ENCODE assay signal across 8 mouse cellular contexts in the genomic region with DNA sequence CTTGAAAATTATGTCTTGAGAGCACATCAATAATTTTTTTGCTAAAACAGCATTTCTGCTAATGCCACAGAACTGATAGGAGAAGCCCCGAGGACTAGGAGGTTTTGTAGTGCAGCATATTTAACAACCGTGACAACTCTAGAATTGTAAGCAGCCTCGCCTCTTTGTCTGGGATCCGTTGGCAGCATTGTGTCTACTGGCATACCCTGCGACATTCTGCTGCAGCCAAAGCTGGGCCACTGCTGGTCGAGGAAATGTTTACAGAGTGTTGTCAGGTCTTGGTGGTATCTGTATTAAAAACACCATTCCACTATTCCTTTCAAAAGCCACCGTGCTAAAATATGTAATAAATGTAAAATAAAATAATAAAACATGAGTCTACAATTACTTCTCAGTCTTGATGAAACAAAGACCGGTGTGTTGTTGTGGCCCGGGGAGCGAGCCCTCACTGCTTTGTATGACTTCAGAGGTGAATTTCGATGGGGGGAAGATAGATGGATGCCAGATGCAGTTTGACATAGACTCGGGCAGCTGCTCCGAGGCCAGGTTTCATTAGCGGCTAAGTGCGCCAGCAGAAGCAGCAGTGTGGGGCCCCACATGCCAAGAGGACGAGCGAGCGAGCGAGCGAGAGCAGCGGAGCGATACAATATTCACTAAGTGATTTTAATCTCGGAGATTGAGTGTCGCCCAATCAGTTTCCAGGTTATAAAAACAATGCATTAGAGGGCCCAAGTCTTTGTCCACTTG.
A peak's percentile ranks its signal among the peaks of the same experiment; 100 is the strongest.
DNase-seq lines count a peak whose midpoint lies in the region; ATAC-seq and TF ChIP-seq lines count a peak whose summit lies in the region.

No protein-coding gene starts in this region.

- peak overlapping the region; percentile 37 for H3K4me2 ChIP-seq in hindbrain, embryonic 12.5 days (replicated peaks)
- peak overlapping the region; percentile 50 for H3K4me2 ChIP-seq in lung, embryonic 16.5 days (ENCODE audit: low read depth, low read length)
- H3K4me2 ChIP-seq in stomach, embryonic 16.5 days (ENCODE audit: low read depth, low read length) = peak overlapping the region; percentile 49

- H3K9ac ChIP-seq in heart, adult 2 months (ENCODE audit: low read depth, low read length) = no peak overlapping the region
- H3K9ac ChIP-seq in hindbrain, embryonic 12.5 days = peak overlapping the region; percentile 28
- no peak overlapping the region for H3K9ac ChIP-seq in lung, embryonic 16.5 days (ENCODE audit: low read length)
- peak overlapping the region; percentile 53 for H3K9ac ChIP-seq in stomach, embryonic 16.5 days (ENCODE audit: low read length)

- TF ChIP-seq POLR2A in heart, adult 2 months (IDR thresholded peaks at IDR 0.05; ENCODE audit: insufficient read depth, low read depth, low read length) = no peak

- H3K9me3 ChIP-seq in embryonic facial prominence, embryonic 10.5 days = no peaks in the 10 kb centered on the region
- no peaks in the 10 kb centered on the region for H3K9me3 ChIP-seq in hindbrain, embryonic 12.5 days (replicated peaks)
- no peaks in the 10 kb centered on the region for H3K9me3 ChIP-seq in lung, embryonic 16.5 days (ENCODE audit: control insufficient read depth, low read length)
- no peaks in the 10 kb centered on the region for H3K9me3 ChIP-seq in stomach, embryonic 16.5 days (replicated peaks; ENCODE audit: control insufficient read depth, low read length)

- no peak for TF ChIP-seq CTCF in heart, adult 2 months (IDR thresholded peaks at IDR 0.05)

- intact Hi-C loops in heart, adult 2 months (cut with DNase I) = no loop called here

- no peaks in the 10 kb centered on the region for H3K27me3 ChIP-seq in heart, adult 2 months (ENCODE audit: control insufficient read depth, insufficient read depth, low read length)
- no peaks in the 10 kb centered on the region for H3K27me3 ChIP-seq in embryonic facial prominence, embryonic 10.5 days (replicated peaks; ENCODE audit: low read depth, poor library complexity, severe bottlenecking)
- H3K27me3 ChIP-seq in hindbrain, embryonic 12.5 days = no peaks in the 10 kb centered on the region
- H3K27me3 ChIP-seq in lung, embryonic 16.5 days (ENCODE audit: control insufficient read depth, insufficient read depth, low read depth, low read length) = no peaks in the 10 kb centered on the region
- H3K27me3 ChIP-seq in stomach, embryonic 16.5 days (ENCODE audit: control insufficient read depth, insufficient read depth, low read length) = no peaks in the 10 kb centered on the region

- H3K36me3 ChIP-seq in heart, adult 2 months (ENCODE audit: control insufficient read depth, insufficient read depth, low read length) = no peaks in the 10 kb centered on the region
- H3K36me3 ChIP-seq in embryonic facial prominence, embryonic 10.5 days (replicated peaks) = no peaks in the 10 kb centered on the region
- no peaks in the 10 kb centered on the region for H3K36me3 ChIP-seq in hindbrain, embryonic 12.5 days
- no peaks in the 10 kb centered on the region for H3K36me3 ChIP-seq in lung, embryonic 16.5 days (ENCODE audit: control insufficient read depth, insufficient read depth, low read length)
- H3K36me3 ChIP-seq in stomach, embryonic 16.5 days (ENCODE audit: control insufficient read depth, insufficient read depth, low read length) = no peaks in the 10 kb centered on the region

- peak; percentile 18 to 27 for DNase-seq in heart, adult 2 months
- no peak for DNase-seq in heart, adult 11 months
- DNase-seq in embryonic facial prominence, embryonic 10.5 days (ENCODE audit: low spot score) = peak; percentile 72
- no peak for DNase-seq in B cell, adult 2 months

- 55% methylated on average over 24 of the region's 24 CpGs for WGBS in heart, adult 2 months
- WGBS in embryonic facial prominence, embryonic 10.5 days = 64% methylated on average over 24 of the region's 24 CpGs
- 29% methylated on average over 24 of the region's 24 CpGs for WGBS in hindbrain, embryonic 12.5 days
- WGBS in lung, embryonic 16.5 days = 39% methylated on average over 24 of the region's 24 CpGs
- WGBS in stomach, embryonic 16.5 days = 35% methylated on average over 24 of the region's 24 CpGs

- TF ChIP-seq EP300 in heart, adult 2 months (IDR thresholded peaks at IDR 0.05; ENCODE audit: insufficient read depth, low read depth, low read length) = no peak

- ATAC-seq in hindbrain, embryonic 12.5 days (ENCODE audit: low FRiP score) = peak; percentile 88
- no peak for ATAC-seq in lung, embryonic 16.5 days (ENCODE audit: low read depth)
- no peak for ATAC-seq in stomach, embryonic 16.5 days (ENCODE audit: insufficient read depth, low FRiP score)
- no peak for ATAC-seq in CD4-positive, CD25-positive, alpha-beta regulatory T cell, adult 4 months

- peak overlapping the region; percentile 41 for H3K27ac ChIP-seq in heart, adult 2 months
- H3K27ac ChIP-seq in embryonic facial prominence, embryonic 10.5 days (replicated peaks) = peak overlapping the region; percentile 71
- peak overlapping the region; percentile 83 for H3K27ac ChIP-seq in hindbrain, embryonic 12.5 days
- H3K27ac ChIP-seq in lung, embryonic 16.5 days (ENCODE audit: low read length) = peak overlapping the region; percentile 12; the same call in 1 of the 2 replicates
- H3K27ac ChIP-seq in stomach, embryonic 16.5 days (ENCODE audit: low read length) = no peak overlapping the region

- no peaks in the 10 kb centered on the region for H3K79me2 ChIP-seq in heart, adult 2 months (replicated peaks; ENCODE audit: control insufficient read depth, insufficient read depth, low read length)

- no peaks in the 10 kb centered on the region; the same call in 1 of the 2 replicates for H3K4me1 ChIP-seq in heart, adult 2 months (ENCODE audit: control insufficient read depth, insufficient read depth, low read length)
- H3K4me1 ChIP-seq in embryonic facial prominence, embryonic 10.5 days = peaks cover 6% of the 10 kb centered on the region
- peaks cover 11% of the 10 kb centered on the region for H3K4me1 ChIP-seq in hindbrain, embryonic 12.5 days
- no peaks in the 10 kb centered on the region for H3K4me1 ChIP-seq in lung, embryonic 16.5 days (replicated peaks; ENCODE audit: control insufficient read depth, insufficient read depth, low read length)
- no peaks in the 10 kb centered on the region; the same call in 1 of the 2 replicates for H3K4me1 ChIP-seq in stomach, embryonic 16.5 days (ENCODE audit: control insufficient read depth, insufficient read depth, low read length)

- H3K4me3 ChIP-seq in heart, adult 2 months = peak overlapping the region; percentile 35
- no peak overlapping the region for H3K4me3 ChIP-seq in embryonic facial prominence, embryonic 10.5 days
- no peak overlapping the region for H3K4me3 ChIP-seq in hindbrain, embryonic 12.5 days
- peak overlapping the region; percentile 14 for H3K4me3 ChIP-seq in lung, embryonic 16.5 days (ENCODE audit: low read length)
- 0 out of 2 replicates have a peak overlapping the region, but pooled peaks have one; percentile 20 for H3K4me3 ChIP-seq in stomach, embryonic 16.5 days (replicated peaks; ENCODE audit: low read length)

Comparison
In these comparisons a context has a peak if more than half of its experiments do, and no peak if none do; other contexts are left out.
1. DNase-seq: peak in heart, adult 2 months (2 of 2) and embryonic facial prominence, embryonic 10.5 days (single experiment); none in heart, adult 11 months (single experiment) and B cell, adult 2 months (0 of 2).
2. H3K4me3 ChIP-seq: peak in heart, adult 2 months (single experiment), lung, embryonic 16.5 days (single experiment) and stomach, embryonic 16.5 days (single experiment); none in embryonic facial prominence, embryonic 10.5 days (single experiment) and hindbrain, embryonic 12.5 days (single experiment).
3. H3K9ac ChIP-seq: peak in hindbrain, embryonic 12.5 days (single experiment) and stomach, embryonic 16.5 days (single experiment); none in heart, adult 2 months (single experiment) and lung, embryonic 16.5 days (single experiment).
4. Peak in every context shown above with its lines, with median percentiles within 50 percentile points of each other: H3K4me2 ChIP-seq.